Mouse (Mus musculus) kidney, embryonic 14.5 days (tissue): ENCODE measurements at regions not wholly inside any gene's neighbourhood (a gene's known extent, or its start where the extent isn't known, plus 50 kb on each side); places are given as distances from the start of the nearest gene placed in this dataset.

ENCODE experiments used
- ATAC-seq: fragments of 200-750 bp; cut with Nextera tagmentation; 2 replicates; pipeline ENCODE4 v1.8.0; 2017; ENCODE audit warnings: moderate number of reproducible peaks, mild to moderate bottlenecking, moderate TSS enrichment, moderate library complexity; ENCODE audit not compliant: low FRiP score, low TSS enrichment
- H3K27ac ChIP-seq: fragments of 300-500 bp; sonication (generic); 2 replicates; pipeline ENCODE4 v1.5.1; 2014; ENCODE audit warnings: low read depth, mild to moderate bottlenecking, low read length, moderate library complexity, mixed read lengths
- H3K27me3 ChIP-seq: fragments of 300-500 bp; sonication (generic); 2 replicates; pipeline ENCODE4 v1.6.1; 2014; ENCODE audit warnings: mild to moderate bottlenecking, low read length; ENCODE audit not compliant: control insufficient read depth, insufficient read depth
- H3K36me3 ChIP-seq: fragments of 300-500 bp; sonication (generic); 2 replicates; pipeline ENCODE4 v1.6.1; 2014; ENCODE audit warnings: low read length, mixed read lengths; ENCODE audit not compliant: control insufficient read depth, insufficient read depth
- H3K4me1 ChIP-seq: fragments of 300-500 bp; sonication (generic); 2 replicates; pipeline ENCODE4 v1.6.1; 2014; ENCODE audit warnings: low read length, mixed read lengths; ENCODE audit not compliant: control insufficient read depth, insufficient read depth
- H3K4me2 ChIP-seq: fragments of 300-500 bp; sonication (generic); replicated peaks from 2 replicates; pipeline ENCODE4 v1.6.1; 2014; ENCODE audit warnings: low read depth, mild to moderate bottlenecking, low read length
- H3K4me3 ChIP-seq: fragments of 300-500 bp; sonication (generic); 2 replicates; pipeline ENCODE4 v1.5.1; 2014; ENCODE audit warnings: mild to moderate bottlenecking, low read length
- H3K9ac ChIP-seq: fragments of 300-500 bp; sonication (generic); 2 replicates; pipeline ENCODE4 v1.6.1; 2014; ENCODE audit warnings: low read depth, mild to moderate bottlenecking, low read length, moderate library complexity
- H3K9me3 ChIP-seq: fragments of 300-500 bp; sonication (generic); 2 replicates; pipeline ENCODE4 v1.6.1; 2016; ENCODE audit warnings: low read length; ENCODE audit not compliant: control insufficient read depth
- WGBS: fragments of 180-500 bp; shearing (Covaris S2); extraction: QIAGEN DNeasy Blood & Tissue Kit; methylation state at CpG from one replicate; pipeline ENCODE4 v1.1.7; 2014; 5-methylcytosine and 5-hydroxymethylcytosine counted together

- 73% methylated on average over 3 of the region's 3 CpGs for WGBS
- H3K9me3 ChIP-seq, result no peaks in the 10 kb centered on the region
- no peak for ATAC-seq
- no peak overlapping the region for H3K4me3 ChIP-seq
- no peak overlapping the region for H3K27ac ChIP-seq
- no peak overlapping the region for H3K9ac ChIP-seq
- no peaks in the 10 kb centered on the region for H3K4me1 ChIP-seq
- H3K36me3 ChIP-seq, result no peaks in the 10 kb centered on the region
- no peaks in the 10 kb centered on the region for H3K27me3 ChIP-seq
- H3K4me2 ChIP-seq, result no peak overlapping the region
Measured at GRCm38 (mm10) chr12:77534079-77534478, 296.2 kb downstream of the Fut8 start.

- H3K4me1 ChIP-seq, result no peaks in the 10 kb centered on the region
- 75% methylated on average over 3 of the region's 3 CpGs for WGBS
- no peak for ATAC-seq
Measured at GRCm38 (mm10) chr12:77535147-77535546, 297.2 kb downstream of the Fut8 start.

GRCm38 (mm10) chr12:77537139-77537848, 299.4 kb downstream of the Fut8 start:
- Histone ChIP-seq H3K4me3 (no peak overlapping the region), H3K4me2 (no peak overlapping the region), H3K27ac (no peak overlapping the region), H3K27me3 (no peaks in the 10 kb centered on the region), H3K9me3 (no peaks in the 10 kb centered on the region), H3K9ac (no peak overlapping the region), H3K4me1 (no peaks in the 10 kb centered on the region), H3K36me3 (no peaks in the 10 kb centered on the region)
- no peak for ATAC-seq
- 87% methylated on average over 8 of the region's 8 CpGs for WGBS

More at GRCm38 (mm10) chr12:77535147-77535546, 297.2 kb downstream of the Fut8 start:
- Histone ChIP-seq H3K27me3 (no peaks in the 10 kb centered on the region), H3K36me3 (no peaks in the 10 kb centered on the region), H3K27ac (no peak overlapping the region), H3K9ac (no peak overlapping the region), H3K4me2 (no peak overlapping the region), H3K9me3 (no peaks in the 10 kb centered on the region), H3K4me3 (no peak overlapping the region)

- ATAC-seq, result no peak
- Histone ChIP-seq H3K9me3 (no peaks in the 10 kb centered on the region), H3K4me3 (no peak overlapping the region), H3K36me3 (no peaks in the 10 kb centered on the region), H3K4me2 (no peak overlapping the region), H3K4me1 (no peaks in the 10 kb centered on the region), H3K27me3 (no peaks in the 10 kb centered on the region), H3K27ac (no peak overlapping the region), H3K9ac (no peak overlapping the region)
- 82% methylated on average over 10 of the region's 10 CpGs for WGBS
Measured at GRCm38 (mm10) chr12:77539661-77540431, 301.9 kb downstream of the Fut8 start.

GRCm38 (mm10) chr12:77541051-77541765, 303.3 kb downstream of the Fut8 start:
- Histone ChIP-seq H3K4me1 (no peaks in the 10 kb centered on the region), H3K9ac (no peak overlapping the region), H3K36me3 (no peaks in the 10 kb centered on the region), H3K27ac (no peak overlapping the region), H3K4me3 (no peak overlapping the region), H3K4me2 (no peak overlapping the region), H3K27me3 (no peaks in the 10 kb centered on the region), H3K9me3 (no peaks in the 10 kb centered on the region)
- ATAC-seq, result no peak
- 85% methylated on average over 10 of the region's 10 CpGs for WGBS

GRCm38 (mm10) chr12:77541826-77542225, 303.9 kb downstream of the Fut8 start:
- WGBS, result 87% methylated on average over 4 of the region's 4 CpGs
- H3K9ac ChIP-seq, result no peak overlapping the region
- H3K4me2 ChIP-seq, result no peak overlapping the region
- H3K27ac ChIP-seq, result no peak overlapping the region
- no peaks in the 10 kb centered on the region for H3K27me3 ChIP-seq
- H3K36me3 ChIP-seq, result no peaks in the 10 kb centered on the region
- no peak overlapping the region for H3K4me3 ChIP-seq
- H3K9me3 ChIP-seq, result no peaks in the 10 kb centered on the region
- no peaks in the 10 kb centered on the region for H3K4me1 ChIP-seq
- no peak for ATAC-seq

- Histone ChIP-seq H3K9me3 (no peaks in the 10 kb centered on the region), H3K4me1 (no peaks in the 10 kb centered on the region), H3K27ac (no peak overlapping the region), H3K27me3 (no peaks in the 10 kb centered on the region), H3K4me3 (no peak overlapping the region), H3K9ac (no peak overlapping the region), H3K36me3 (no peaks in the 10 kb centered on the region), H3K4me2 (no peak overlapping the region)
- 88% methylated on average over 6 of the region's 6 CpGs for WGBS
- ATAC-seq, result no peak
Measured at GRCm38 (mm10) chr12:77543651-77544050, 305.7 kb downstream of the Fut8 start.

GRCm38 (mm10) chr12:77546165-77546564, 308.2 kb downstream of the Fut8 start:
- Histone ChIP-seq H3K36me3 (no peaks in the 10 kb centered on the region), H3K4me3 (no peak overlapping the region), H3K4me1 (no peaks in the 10 kb centered on the region), H3K27ac (no peak overlapping the region), H3K9me3 (no peaks in the 10 kb centered on the region), H3K27me3 (no peaks in the 10 kb centered on the region), H3K9ac (no peak overlapping the region), H3K4me2 (no peak overlapping the region)
- WGBS, result 87% methylated on average over 2 of the region's 2 CpGs
- ATAC-seq, result no peak

GRCm38 (mm10) chr12:77568286-77568685, 330.4 kb downstream of the Fut8 start:
- no peak overlapping the region for H3K27ac ChIP-seq
- no peaks in the 10 kb centered on the region for H3K27me3 ChIP-seq
- H3K9ac ChIP-seq, result no peak overlapping the region
- H3K4me1 ChIP-seq, result no peaks in the 10 kb centered on the region
- 9% methylated on average over 3 of the region's 3 CpGs for WGBS
- H3K9me3 ChIP-seq, result no peaks in the 10 kb centered on the region
- ATAC-seq, result peak; percentile 88
- no peak overlapping the region for H3K4me3 ChIP-seq
- no peaks in the 10 kb centered on the region for H3K36me3 ChIP-seq
- H3K4me2 ChIP-seq, result no peak overlapping the region
